Mouse (Mus musculus) C2C12 (cell line): ENCODE data around the gene Hspbp1. TPM values are rescaled to one million over a fixed set of nuclear protein-coding genes. Genes with fewer than 3 reads are reported as not detected.

Source experiments
- H3K27me3 ChIP-seq: one replicate; pipeline ENCODE4 v1.6.1; 2011; ENCODE audit not compliant: control insufficient read depth, insufficient read depth, insufficient read length
- H3K36me3 ChIP-seq: one replicate; pipeline ENCODE4 v1.6.1; 2011; ENCODE audit not compliant: control insufficient read depth, insufficient read depth
- H3K4me3 ChIP-seq: one replicate; pipeline ENCODE4 v1.5.1; 2011; ENCODE audit warnings: mild to moderate bottlenecking, control low read depth; ENCODE audit not compliant: poor library complexity, insufficient read depth, severe bottlenecking
- H3K79me2 ChIP-seq: one replicate; pipeline ENCODE4 v1.6.1; 2011; ENCODE audit not compliant: control insufficient read depth, insufficient read depth
- H3K79me3 ChIP-seq: one replicate; pipeline ENCODE4 v1.6.1; 2011; ENCODE audit warnings: low read depth, control low read depth
- H3ac ChIP-seq: one replicate; pipeline ENCODE3; 2011; ENCODE audit warnings: low read depth; ENCODE audit not compliant: control insufficient read depth, insufficient read length
- CEBPB ChIP-seq: IDR thresholded peaks from one replicate; pipeline ENCODE4 v1.6.1; 2011; ENCODE audit warnings: low read depth, mild to moderate bottlenecking, control low read depth, moderate library complexity
- CTCF ChIP-seq: IDR thresholded peaks from one replicate; pipeline ENCODE4 v1.5.1; 2011; ENCODE audit not compliant: control insufficient read depth, insufficient read depth, insufficient read length
- FOSL1 ChIP-seq: IDR thresholded peaks from one replicate; pipeline ENCODE4 v1.8.0; 2011; ENCODE audit warnings: mild to moderate bottlenecking, low read length; ENCODE audit not compliant: poor library complexity, insufficient read depth, severe bottlenecking
- MAX ChIP-seq: IDR thresholded peaks from one replicate; pipeline ENCODE4 v1.6.1; 2011; ENCODE audit warnings: mild to moderate bottlenecking, control low read depth
- MYOD1 ChIP-seq: IDR thresholded peaks from one replicate; pipeline ENCODE4 v1.6.1; 2011; ENCODE audit warnings: low read depth; ENCODE audit not compliant: control insufficient read depth, insufficient read length
- MYOG ChIP-seq: IDR thresholded peaks from one replicate; pipeline ENCODE4 v1.6.1; 2011; ENCODE audit not compliant: control insufficient read depth, insufficient read length; ENCODE audit errors: extremely low read depth
- USF1 ChIP-seq: IDR thresholded peaks from one replicate; pipeline ENCODE4 v1.6.1; 2011; ENCODE audit warnings: low read depth, mild to moderate bottlenecking, control low read depth, moderate library complexity
- polyA plus RNA-seq: library from polyadenylated mRNA; unstranded; fragments of >200 nt; fragmentation: generic; extraction: Trizol; gene quantifications from one replicate; pipeline ENCODE4 v1.2.1, GENCODE M21; 2012; ENCODE audit warnings: missing spikeins

Gene Hspbp1
- polyA plus RNA-seq, 1 experiment: 110 TPM

DNA sequence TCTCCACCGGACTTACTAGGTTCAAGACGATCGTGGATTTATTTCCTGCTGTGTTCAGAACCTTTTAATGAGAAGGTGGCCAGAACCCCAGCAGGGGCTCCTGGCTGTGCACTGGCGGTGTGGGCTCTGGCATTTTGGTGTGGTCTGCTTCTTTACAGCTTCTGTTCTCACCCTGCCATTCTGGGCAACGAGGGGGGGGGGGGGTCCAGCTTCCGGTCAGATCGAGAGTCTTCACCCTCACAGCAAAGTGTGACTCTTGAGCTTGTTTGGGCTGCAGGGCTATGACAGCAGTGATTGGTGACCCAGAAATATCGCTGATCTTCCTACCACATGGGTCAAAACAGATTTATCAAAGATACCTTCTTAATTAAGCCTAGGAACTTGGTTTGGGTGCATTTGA lies 72.5 kb downstream of the Hspbp1 start:
- TF ChIP-seq MAX: no peak
- no peak for TF ChIP-seq MYOG
- TF ChIP-seq MYOD1: no peak
- no peak for TF ChIP-seq CTCF
- no peak for TF ChIP-seq FOSL1
- TF ChIP-seq CEBPB: no peak
- TF ChIP-seq USF1: no peak
- H3K79me2 ChIP-seq: no peaks in the 10 kb centered on the region
- no peak overlapping the region for H3ac ChIP-seq
- H3K4me3 ChIP-seq: no peak overlapping the region
- H3K27me3 ChIP-seq: peaks cover 36% of the 10 kb centered on the region
- H3K36me3 ChIP-seq: no peaks in the 10 kb centered on the region
- no peaks in the 10 kb centered on the region for H3K79me3 ChIP-seq

DNA sequence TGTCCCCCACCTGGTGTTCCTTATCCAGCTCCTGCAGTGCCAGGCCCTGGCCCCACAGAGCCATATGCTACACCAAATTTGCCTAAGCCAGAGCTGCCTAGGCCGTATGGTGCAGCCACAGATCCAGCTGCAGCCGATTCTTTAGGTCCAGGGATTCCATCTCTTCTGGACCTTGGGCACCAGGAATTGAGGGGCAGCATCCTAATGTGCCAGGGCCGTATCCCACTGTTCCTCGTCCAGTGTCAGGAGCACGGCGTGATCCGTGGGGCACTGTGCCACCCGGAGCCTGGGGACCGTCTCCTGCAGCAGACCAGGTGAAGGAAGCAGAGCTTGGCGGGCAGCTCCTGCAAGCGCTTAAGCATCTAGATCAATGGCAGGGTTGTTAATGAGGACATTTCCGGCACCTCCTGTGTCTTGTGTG lies 72.9 kb downstream of the Hspbp1 start:
- Histone ChIP-seq H3K27me3 (peaks cover 36% of the 10 kb centered on the region), H3K79me3 (no peaks in the 10 kb centered on the region), H3K4me3 (no peak overlapping the region), H3K79me2 (no peaks in the 10 kb centered on the region), H3ac (no peak overlapping the region), H3K36me3 (no peaks in the 10 kb centered on the region)
- TF ChIP-seq MYOG (no peak), MYOD1 (no peak), CTCF (no peak), FOSL1 (no peak), MAX (no peak), USF1 (no peak), CEBPB (no peak)

DNA sequence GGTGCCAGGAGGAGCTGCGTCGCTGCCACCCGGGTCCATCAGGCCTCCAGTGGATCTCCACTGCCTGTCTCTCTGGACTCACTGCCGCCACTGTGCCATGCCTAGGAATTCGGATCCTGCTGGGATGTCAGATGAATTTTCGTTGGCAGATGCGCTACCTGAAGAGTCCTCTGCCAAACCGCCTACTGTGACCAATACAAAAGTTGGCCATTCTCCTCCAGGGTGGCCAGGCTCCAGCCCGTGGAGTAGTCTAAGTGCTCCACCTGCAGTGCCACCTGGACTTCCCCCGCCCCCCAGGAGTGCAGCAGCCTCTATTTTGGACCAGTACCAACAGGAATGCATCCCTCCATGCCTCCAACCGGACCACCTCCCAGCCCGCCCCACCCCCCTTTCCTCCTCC lies 73.4 kb downstream of the Hspbp1 start:
- Histone ChIP-seq H3K4me3 (no peak overlapping the region), H3ac (no peak overlapping the region), H3K36me3 (no peaks in the 10 kb centered on the region), H3K27me3 (peaks cover 36% of the 10 kb centered on the region), H3K79me2 (no peaks in the 10 kb centered on the region), H3K79me3 (no peaks in the 10 kb centered on the region)
- no peak for TF ChIP-seq USF1
- TF ChIP-seq MAX: no peak
- no peak for TF ChIP-seq MYOG
- TF ChIP-seq MYOD1: no peak
- TF ChIP-seq CTCF: no peak
- TF ChIP-seq FOSL1: no peak
- TF ChIP-seq CEBPB: no peak

Other genes starting within 250 kb of the Hspbp1 start
- 40.7 TPM for gene Rdh13, start 239.4 kb downstream of the Hspbp1 start, polyA plus RNA-seq
- gene Eps8l1, start 224.4 kb downstream of the Hspbp1 start, polyA plus RNA-seq: 0.28 TPM
- gene Ppp1r12c, start 183.4 kb downstream of the Hspbp1 start, polyA plus RNA-seq: 54.6 TPM
- gene Tnnt1, start 168.7 kb downstream of the Hspbp1 start, polyA plus RNA-seq: 34.7 TPM
- 0.91 TPM for gene Tnni3, start 160.8 kb downstream of the Hspbp1 start, polyA plus RNA-seq
- 1.4 TPM for gene Dnaaf3, start 152.6 kb downstream of the Hspbp1 start, polyA plus RNA-seq
- gene Syt5, start 137.5 kb downstream of the Hspbp1 start, polyA plus RNA-seq: 0.11 TPM
- not detected for gene Ptprh, start 81.0 kb downstream of the Hspbp1 start, polyA plus RNA-seq
- 2.8 TPM for gene Tmem86b, start 53.6 kb downstream of the Hspbp1 start, polyA plus RNA-seq
- gene Ppp6r1, start 26.0 kb downstream of the Hspbp1 start, polyA plus RNA-seq: 56.1 TPM
- gene Brsk1, start 5.5 kb upstream of the Hspbp1 start, polyA plus RNA-seq: 15.3 TPM
- gene Tmem150b, start 40.2 kb upstream of the Hspbp1 start, polyA plus RNA-seq: 0.07 TPM
- 12.7 TPM for gene Kmt5c, start 55.0 kb upstream of the Hspbp1 start, polyA plus RNA-seq
- gene Cox6b2, start 68.0 kb upstream of the Hspbp1 start, polyA plus RNA-seq: 0.26 TPM
- not detected for gene Fam71e2, start 86.2 kb upstream of the Hspbp1 start, polyA plus RNA-seq
- 1.3 TPM for gene Il11, start 97.8 kb upstream of the Hspbp1 start, polyA plus RNA-seq
- gene Tmem190, start 97.9 kb upstream of the Hspbp1 start, polyA plus RNA-seq: 0.84 TPM
- 22.9 TPM for gene Tmem238, start 104.6 kb upstream of the Hspbp1 start, polyA plus RNA-seq
- gene Rpl28, start 107.8 kb upstream of the Hspbp1 start, polyA plus RNA-seq: 3,556 TPM
- 599 TPM for gene Ube2s, start 127.5 kb upstream of the Hspbp1 start, polyA plus RNA-seq
- not detected for gene Shisa7, start 159.6 kb upstream of the Hspbp1 start, polyA plus RNA-seq
- gene Isoc2b, start 185.2 kb upstream of the Hspbp1 start, polyA plus RNA-seq: 0.32 TPM
- gene Isoc2a, start 192.1 kb upstream of the Hspbp1 start, polyA plus RNA-seq: 3.7 TPM
- not detected for gene Gm36210, start 221.4 kb upstream of the Hspbp1 start, polyA plus RNA-seq
- gene Zfp628, start 230.1 kb upstream of the Hspbp1 start, polyA plus RNA-seq: 9.0 TPM
- 2.7 TPM for gene Nat14, start 237.0 kb upstream of the Hspbp1 start, polyA plus RNA-seq
- 3.7 TPM for gene Ssc5d, start 240.7 kb upstream of the Hspbp1 start, polyA plus RNA-seq